Mouse (Mus musculus) kidney, adult 9 months (tissue): Measurements from ENCODE around the gene Ubxn1.
"Not testable (repeated sequence)": the region's sequence is repeated elsewhere in the genome, so short reads cannot be mapped to it uniquely, and the experiment has no call there.

Experiments
- DNase-seq: peaks from one replicate; pipeline ENCODE4 v3.0.0; 2022

The Ubxn1 gene

DNA sequence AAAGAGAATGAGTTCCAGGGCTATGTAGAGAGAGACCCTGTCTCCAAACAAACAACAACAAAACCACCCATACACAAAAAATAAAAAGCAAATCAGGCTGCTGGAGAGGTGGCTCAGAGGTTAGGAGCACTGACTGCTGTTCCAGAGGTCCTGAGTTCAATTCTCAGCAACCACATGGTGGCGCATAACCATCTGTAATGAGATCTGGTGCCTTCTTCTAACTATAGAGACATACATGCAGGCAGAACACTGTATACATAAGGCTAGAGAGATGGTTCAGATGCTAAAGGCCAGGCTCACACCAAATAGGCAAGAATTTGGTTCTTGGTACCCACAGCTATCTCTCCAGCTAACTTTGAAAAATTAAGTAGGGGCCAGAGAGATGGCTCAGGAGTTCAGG lies 12.3 kb upstream of the Ubxn1 start:
- peak; percentile 30 for DNase-seq

DNA sequence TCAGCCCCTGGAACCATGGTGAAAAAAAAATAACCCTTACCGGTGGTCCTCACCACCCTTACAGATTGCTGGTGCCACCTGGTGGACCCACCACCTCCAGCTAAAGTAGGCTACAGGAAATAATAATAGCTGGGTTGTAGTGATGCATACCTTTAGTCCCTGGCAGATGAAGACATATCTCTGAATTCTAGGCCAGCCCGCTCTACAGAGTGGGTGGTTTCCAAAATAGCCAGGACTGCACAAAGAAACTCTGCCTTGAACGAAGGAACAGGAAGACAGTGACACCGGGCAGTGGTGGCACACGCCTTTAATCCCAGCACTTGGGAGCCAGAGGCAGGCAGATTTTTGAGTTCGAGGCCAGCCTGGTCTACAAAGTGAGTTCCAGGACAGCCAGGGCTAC lies 7.0 kb upstream of the Ubxn1 start:
- DNase-seq, result no peak

- not testable (repeated sequence) for DNase-seq
Observed at GRCm38 (mm10) chr19:8870381-8870780, 915 bp upstream of the Ubxn1 start.

DNA sequence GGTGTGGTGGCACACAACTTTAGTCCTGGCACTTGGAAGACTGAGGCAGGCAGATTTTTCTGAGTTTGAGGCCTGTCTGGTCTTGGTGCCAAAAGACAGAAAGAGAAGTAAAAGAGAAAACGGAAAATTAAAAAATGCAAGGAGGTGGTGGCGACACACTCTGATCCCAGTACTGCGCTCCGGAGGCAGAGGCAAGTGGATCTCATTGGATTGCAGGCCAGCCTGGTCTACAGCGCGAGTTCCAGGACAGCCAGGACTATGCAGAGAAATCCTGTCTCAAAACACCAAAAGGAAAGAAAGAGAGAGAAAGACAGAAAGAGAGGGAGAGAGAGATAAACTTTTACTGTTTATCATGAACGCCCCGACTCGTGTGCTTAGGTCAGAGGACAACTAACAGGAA lies 458 bp upstream of the Ubxn1 start:
- no peak for DNase-seq

DNA sequence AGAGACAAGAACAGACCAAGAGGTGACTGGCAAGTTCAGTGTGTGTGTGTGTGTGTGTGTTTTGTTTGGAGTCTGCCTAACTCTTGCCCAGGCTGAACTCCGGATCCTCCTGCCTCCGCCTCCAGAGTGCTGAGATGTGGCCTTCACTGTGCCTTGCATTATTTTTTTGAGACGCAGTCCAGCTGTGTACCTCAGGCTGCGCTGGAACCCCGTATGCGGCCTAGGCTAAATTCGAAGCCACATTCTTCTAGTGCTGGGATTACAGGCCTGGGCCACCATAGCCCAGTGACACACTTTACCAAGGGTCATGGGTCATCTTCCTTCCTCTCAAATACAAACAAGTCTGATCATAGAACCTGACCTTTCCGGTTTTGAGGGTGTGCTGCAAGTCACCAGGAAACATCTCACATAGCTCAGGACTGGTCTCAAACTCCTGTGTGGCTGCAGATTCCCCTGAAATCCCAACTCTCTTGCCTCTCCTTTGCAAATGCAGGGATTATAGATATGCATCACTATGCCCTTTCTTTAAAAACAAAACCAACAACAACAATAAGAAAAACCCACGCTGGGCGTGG lies 1.1 kb downstream of the Ubxn1 start:
- no peak for DNase-seq

GRCm38 (mm10) chr19:8875031-8875430 lies 3.7 kb downstream of the Ubxn1 start:
- no peak for DNase-seq

- DNase-seq, result peak; percentile 94
Observed at GRCm38 (mm10) chr19:8880311-8881033, 9.2 kb downstream of the Ubxn1 start, which contains the start of gene Uqcc3. TSS of gene Uqcc3 (minus strand) at chr19:8880923.

DNA sequence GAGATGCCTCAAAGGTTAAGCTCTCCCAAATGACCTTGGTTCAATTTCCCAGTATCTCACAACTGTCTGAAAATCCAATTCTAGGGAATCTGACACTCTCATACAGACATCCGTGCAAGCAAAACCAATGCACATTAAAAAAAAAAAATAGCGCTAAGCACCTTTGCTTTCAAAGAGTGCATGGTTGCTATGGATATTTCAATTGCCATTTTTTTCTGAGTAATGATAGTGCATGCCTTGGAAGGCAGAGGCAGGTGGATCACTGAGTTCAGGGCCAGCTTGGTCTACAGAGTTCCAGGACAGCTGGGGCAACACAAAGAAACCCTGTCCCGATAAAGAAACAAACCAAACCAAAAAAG lies 9.7 kb downstream of the Ubxn1 start:
- no peak for DNase-seq

DNA sequence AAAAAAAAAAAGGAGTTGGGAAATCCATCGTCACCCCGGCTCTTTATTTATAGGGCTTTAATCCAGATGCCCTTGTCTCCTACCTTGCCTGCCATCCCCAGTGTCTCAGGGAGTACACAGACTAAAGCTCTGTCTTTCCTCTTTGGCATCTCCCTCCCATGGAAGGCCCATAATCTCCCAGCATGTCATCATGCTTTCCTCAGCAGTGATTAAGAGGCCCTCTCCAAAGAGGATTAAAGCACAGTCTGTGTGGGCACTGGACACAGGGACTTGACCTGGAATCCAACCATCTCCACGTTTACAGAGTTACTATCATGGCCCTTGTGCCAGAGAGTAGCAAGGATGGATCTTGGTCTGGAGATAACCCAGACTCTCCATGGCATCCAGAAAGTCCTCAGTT lies 12.3 kb downstream of the Ubxn1 start, which contains the start of the genes Lbhd1 and Gm49403:
Gene Lbhd1, plus strand, starts transcription at position 117 of the 400 bp plus-strand sequence.
Gene Gm49403, plus strand, starts transcription at position 315 of the 400 bp plus-strand sequence.
- no peak for DNase-seq

GRCm38 (mm10) chr19:8886916-8887584 lies 15.8 kb downstream of the Ubxn1 start:
- DNase-seq, result no peak

DNA sequence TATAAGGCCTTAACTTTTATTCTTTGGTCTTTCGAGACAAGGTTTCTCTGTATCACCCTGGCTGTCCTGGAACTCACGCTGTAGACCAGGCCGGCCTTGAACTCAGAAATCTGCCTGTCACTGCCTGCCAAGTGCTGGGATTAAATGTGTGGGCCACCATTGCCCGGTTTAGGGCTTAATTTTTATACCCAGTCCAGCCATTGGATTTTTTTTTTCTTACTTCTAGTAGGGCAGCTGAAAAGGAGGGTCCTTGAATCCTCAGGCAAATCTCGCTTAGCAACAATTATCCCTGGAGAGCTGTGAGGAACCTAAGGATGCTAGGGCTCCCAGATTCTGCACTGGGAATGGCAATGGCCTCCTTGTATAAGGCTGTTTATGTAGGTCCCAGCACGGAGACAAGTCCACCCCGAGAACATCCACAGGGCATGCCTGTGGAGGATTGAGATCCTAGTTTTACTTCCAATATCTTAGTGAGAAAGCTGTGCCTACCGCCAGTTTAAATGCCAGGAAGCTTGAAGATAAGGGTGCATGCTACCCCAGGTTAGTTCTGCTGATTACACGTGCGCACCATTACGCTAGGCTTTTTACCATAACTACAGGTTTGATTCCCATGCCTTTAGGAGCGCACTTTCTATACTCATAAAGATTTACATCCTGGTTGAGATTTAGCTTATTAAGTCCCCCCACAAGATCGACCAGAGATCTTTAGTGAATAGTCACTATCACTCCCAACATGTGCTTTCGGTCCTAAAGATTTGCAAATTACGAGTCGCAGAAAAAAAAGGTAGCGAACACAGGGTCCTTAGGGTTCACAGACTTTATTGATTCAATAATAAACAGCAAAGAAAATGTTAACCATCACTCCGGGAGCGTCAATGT lies 16.5 kb downstream of the Ubxn1 start:
- no peak for DNase-seq

- peak; percentile 96 for DNase-seq
Observed at GRCm38 (mm10) chr19:8888511-8889385, 17.5 kb downstream of the Ubxn1 start, which contains the start of the genes 1810009A15Rik and Gm49416. TSS of gene 1810009A15Rik (plus strand) at chr19:8888853. TSS of gene Gm49416 (plus strand) at chr19:8888926.

DNA sequence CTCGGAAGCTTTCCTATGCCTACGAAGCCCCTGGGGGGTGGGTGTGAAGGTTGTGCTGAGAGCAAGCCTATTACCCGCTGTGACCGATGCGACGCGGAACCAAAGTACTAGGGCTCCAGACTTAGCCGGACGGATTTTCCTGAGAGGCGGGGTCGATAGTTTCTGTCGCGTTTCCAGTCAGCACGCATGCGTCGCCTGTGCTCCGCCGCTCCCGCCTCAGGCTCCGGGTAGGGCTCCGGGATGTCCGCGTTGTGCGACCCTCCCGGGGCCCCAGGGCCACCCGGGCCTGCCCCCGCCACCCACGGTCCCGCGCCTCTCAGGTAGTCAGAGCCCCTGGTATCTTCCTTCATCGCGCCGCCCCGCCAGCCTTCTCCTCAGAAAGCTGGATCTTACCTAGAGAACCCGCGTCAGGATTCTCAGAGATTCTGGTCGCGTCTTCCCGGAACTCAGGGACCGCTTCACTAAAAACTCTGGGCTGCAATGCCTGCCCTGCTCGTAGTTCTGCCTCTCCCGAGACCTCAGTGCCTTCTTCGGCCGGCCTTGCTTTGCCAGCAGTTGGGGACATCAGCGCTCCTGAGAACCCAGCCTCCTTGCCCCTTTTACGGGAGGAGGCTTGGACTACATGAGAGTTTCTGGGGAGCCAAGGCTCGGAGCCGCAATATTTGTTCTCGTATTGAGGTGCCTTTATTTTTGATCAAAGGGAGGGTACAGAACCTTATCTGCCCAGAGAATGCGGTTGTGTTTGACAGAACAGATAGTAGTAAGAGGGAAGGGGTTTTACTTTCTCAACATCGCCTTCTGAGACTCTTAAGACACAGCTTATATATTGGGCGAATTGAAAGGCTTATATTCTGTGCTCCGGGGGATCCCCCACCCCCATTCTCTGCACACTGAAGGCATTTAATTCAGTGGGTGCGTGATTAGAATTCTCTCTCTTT lies 21.8 kb downstream of the Ubxn1 start, which contains the start of gene Ints5:
Gene Ints5, plus strand, starts transcription at position 177 of the 938 bp plus-strand sequence.
- peak; percentile 84 for DNase-seq

DNA sequence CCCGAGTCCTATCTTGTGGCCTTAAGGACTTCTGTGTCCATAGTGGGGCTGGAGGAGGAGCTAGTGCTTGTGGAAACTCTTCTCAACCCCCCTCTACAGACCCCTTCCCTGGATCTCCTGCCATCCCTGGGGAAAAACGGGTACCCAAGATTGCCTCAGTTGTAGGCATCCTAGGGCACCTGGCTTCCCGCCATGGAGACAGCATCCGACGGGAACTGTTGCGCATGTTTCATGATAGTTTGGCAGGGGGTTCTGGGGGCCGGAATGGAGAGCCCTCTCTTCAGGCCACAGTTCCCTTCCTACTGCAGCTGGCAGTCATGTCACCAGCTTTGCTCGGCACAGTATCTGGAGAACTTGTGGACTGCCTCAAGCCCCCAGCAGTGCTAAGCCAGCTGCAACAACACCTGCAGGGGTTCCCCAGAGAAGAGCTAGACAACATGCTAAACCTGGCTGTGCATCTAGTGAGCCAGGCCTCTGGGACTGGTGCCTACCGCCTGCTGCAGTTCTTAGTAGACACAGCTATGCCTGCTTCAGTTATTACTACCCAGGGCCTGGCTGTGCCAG lies 24.2 kb downstream of the Ubxn1 start:
- DNase-seq, result no peak

- not testable (repeated sequence) for DNase-seq
Observed at GRCm38 (mm10) chr19:8896231-8896630, 24.9 kb downstream of the Ubxn1 start.

DNA sequence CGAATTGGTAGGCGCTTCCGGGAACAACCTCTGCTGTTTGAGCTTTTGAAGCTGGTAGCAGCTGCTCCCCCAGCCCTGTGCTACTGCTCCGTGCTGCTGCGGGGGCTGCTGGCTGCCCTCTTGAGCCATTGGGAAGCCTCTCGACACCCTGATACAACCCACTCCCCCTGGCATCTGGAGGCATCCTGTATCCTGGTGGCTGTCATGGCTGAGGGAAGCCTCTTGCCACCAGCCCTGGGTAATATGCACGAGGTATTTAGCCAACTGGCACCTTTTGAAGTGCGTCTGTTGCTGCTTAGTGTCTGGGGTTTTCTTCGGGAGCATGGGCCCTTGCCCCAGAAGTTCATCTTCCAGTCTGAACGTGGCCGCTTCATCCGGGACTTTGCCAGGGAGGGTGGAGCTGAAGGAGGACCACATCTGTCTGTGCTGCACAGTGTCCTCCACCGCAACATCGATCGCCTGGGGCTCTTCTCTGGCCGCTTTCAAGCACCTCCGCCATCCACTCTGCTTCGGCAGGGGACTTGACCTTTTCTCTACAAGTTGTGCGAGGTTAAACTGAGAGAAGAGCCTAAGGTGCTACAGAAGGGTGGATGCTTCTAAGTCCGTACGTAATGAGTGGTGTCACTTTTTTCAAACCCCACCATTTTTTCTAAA lies 26.0 kb downstream of the Ubxn1 start:
- DNase-seq, result peak; percentile 65

- DNase-seq, result peak; percentile 97
Observed at GRCm38 (mm10) chr19:8897865-8898495, 26.7 kb downstream of the Ubxn1 start, which contains the start of gene Ganab. TSS of gene Ganab (plus strand) at chr19:8898071.

- no peak for DNase-seq
Observed at GRCm38 (mm10) chr19:8898576-8898975, 27.3 kb downstream of the Ubxn1 start.

GRCm38 (mm10) chr19:8899079-8899478 lies 27.8 kb downstream of the Ubxn1 start:
- DNase-seq, result no peak
